2 mouse cellular contexts compared by ENCODE assay signal in the genomic region with DNA sequence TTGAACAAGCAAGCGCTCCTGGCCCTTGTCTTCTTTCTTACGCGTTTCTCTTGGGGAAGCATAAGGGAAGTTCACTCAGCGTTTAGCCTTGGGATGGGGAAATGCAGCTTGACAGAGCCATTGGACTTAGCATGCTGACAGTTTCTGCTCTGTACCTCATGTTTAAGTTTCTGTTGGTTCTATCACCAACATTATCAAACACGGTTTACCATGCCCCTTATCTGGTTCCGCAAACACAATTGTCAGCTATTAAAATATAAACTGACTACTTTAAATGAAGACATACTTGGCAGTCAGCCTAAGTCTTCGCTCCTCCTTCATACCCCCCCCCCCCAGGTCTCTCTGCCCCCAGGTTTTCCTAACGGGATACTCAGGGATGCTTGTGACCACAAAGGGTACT.
TF ChIP-seq lines count a peak whose summit lies in the region.

No protein-coding gene starts in this region.

TF ChIP-seq in CH12.LX, 34 proteins besides CTCF, POLR2A, EP300 and RAD21 (continued from another document):
- no peak for TF ChIP-seq USF1 (IDR thresholded peaks at IDR 0.05; ENCODE audit: low read depth, low read length)
- TF ChIP-seq BHLHE40 (IDR thresholded peaks at IDR 0.05; ENCODE audit: low read depth, low read length): no peak
- TF ChIP-seq ETS1 (conservative IDR thresholded peaks at IDR 0.05; ENCODE audit: low read depth, low read length): no peak
- TF ChIP-seq MAX (IDR thresholded peaks at IDR 0.05; ENCODE audit: low read length): no peak
- TF ChIP-seq SIN3A (IDR thresholded peaks at IDR 0.05; ENCODE audit: low read length): no peak
- TF ChIP-seq HCFC1 (IDR thresholded peaks at IDR 0.05; ENCODE audit: low read depth, low read length): no peak
- TF ChIP-seq POLR2AphosphoS2 (IDR thresholded peaks at IDR 0.05; ENCODE audit: low read depth, low read length): no peak
- no peak for TF ChIP-seq MAZ (IDR thresholded peaks at IDR 0.05; ENCODE audit: low read depth, low read length)
- no peak for TF ChIP-seq RCOR1 (conservative IDR thresholded peaks at IDR 0.05; ENCODE audit: low read depth, low read length)
- no peak for TF ChIP-seq TCF12 (IDR thresholded peaks at IDR 0.05; ENCODE audit: low read depth, low read length)
- no peak for TF ChIP-seq ZNF384 (IDR thresholded peaks at IDR 0.05; ENCODE audit: low read depth, low read length)
TF ChIP-seq in CH12.LX: peak in this region for 0.

TF ChIP-seq in MEL, 35 proteins besides CTCF, POLR2A, EP300 and RAD21 (continued from another document):
- no peak for TF ChIP-seq USF2 (IDR thresholded peaks at IDR 0.05; ENCODE audit: borderline replicate concordance in 1 of 2, insufficient read depth in 1 of 2, low read depth in 1 of 2, low read length in 2 of 2)
- no peak for TF ChIP-seq USF1 (IDR thresholded peaks at IDR 0.05; ENCODE audit: low read depth, low read length)
- TF ChIP-seq SMC3 (IDR thresholded peaks at IDR 0.05; ENCODE audit: low read depth, low read length): no peak
- TF ChIP-seq MAX (IDR thresholded peaks at IDR 0.05; ENCODE audit: low read length): peak; percentile 89
- no peak for TF ChIP-seq NRF1 (IDR thresholded peaks at IDR 0.05; ENCODE audit: insufficient read depth, low read depth, low read length, poor library complexity, severe bottlenecking)
- TF ChIP-seq POLR2AphosphoS5 (IDR thresholded peaks at IDR 0.05; ENCODE audit: borderline replicate concordance, low read depth, low read length): no peak
- TF ChIP-seq ELF1 (IDR thresholded peaks at IDR 0.05; ENCODE audit: low read depth, low read length): peak; percentile 40; the same call in 1 of the 2 replicates
- TF ChIP-seq ZMIZ1 (IDR thresholded peaks at IDR 0.05; ENCODE audit: low read depth, low read length): peak; percentile 84
- TF ChIP-seq POLR2AphosphoS2 (IDR thresholded peaks at IDR 0.05; ENCODE audit: low read length): peak; percentile 38; the same call in 1 of the 2 replicates
- TF ChIP-seq MYB (IDR thresholded peaks at IDR 0.05; ENCODE audit: low read depth, low read length): peak; percentile 100
- peak; percentile 46 for TF ChIP-seq KAT2A (conservative IDR thresholded peaks at IDR 0.05; ENCODE audit: low read depth, low read length)
- TF ChIP-seq MYC (IDR thresholded peaks at IDR 0.05; ENCODE audit: low read depth, low read length): peak; percentile 98
- no peak; the same call in 1 of the 2 replicates for TF ChIP-seq GABPA (IDR thresholded peaks at IDR 0.05; ENCODE audit: low read depth, low read length)
- TF ChIP-seq ZNF384 (IDR thresholded peaks at IDR 0.05; ENCODE audit: low read depth, low read length): no peak
- peak; percentile 98 for TF ChIP-seq GATA1 (IDR thresholded peaks at IDR 0.05; ENCODE audit: low read depth, low read length)
- peak; percentile 99 for TF ChIP-seq SIN3A (IDR thresholded peaks at IDR 0.05; ENCODE audit: low read length)
- no peak for TF ChIP-seq HCFC1 (IDR thresholded peaks at IDR 0.05; ENCODE audit: low read depth, low read length)
- peak; percentile 57 for TF ChIP-seq TAL1 (IDR thresholded peaks at IDR 0.05; ENCODE audit: low read length)
- TF ChIP-seq NELFE (IDR thresholded peaks at IDR 0.05; ENCODE audit: low read depth, low read length): peak; percentile 55
- TF ChIP-seq JUND (IDR thresholded peaks at IDR 0.05; ENCODE audit: low read depth, low read length): peak; percentile 95
- peak; percentile 97 for TF ChIP-seq ETS1 (IDR thresholded peaks at IDR 0.05; ENCODE audit: low read depth, low read length)
- TF ChIP-seq MEF2A (IDR thresholded peaks at IDR 0.05; ENCODE audit: extremely low read depth, insufficient replicate concordance, low read depth, low read length, poor library complexity, severe bottlenecking): no peak
- peak; percentile 68; the same call in 1 of the 2 replicates for TF ChIP-seq E2F4 (IDR thresholded peaks at IDR 0.05; ENCODE audit: borderline replicate concordance, low read depth, low read length)
- no peak for TF ChIP-seq UBTF (IDR thresholded peaks at IDR 0.05; ENCODE audit: borderline replicate concordance, insufficient read depth, low read depth, low read length)
- TF ChIP-seq BHLHE40 (IDR thresholded peaks at IDR 0.05; ENCODE audit: borderline replicate concordance, low read depth, low read length): peak; percentile 81
- TF ChIP-seq TBP (IDR thresholded peaks at IDR 0.05; ENCODE audit: low read depth, low read length): peak; percentile 87
